Mouse (Mus musculus) layer of hippocampus, adult 9-10 months (tissue): Measurements from ENCODE around the gene Gmcl1.

Experiments used
- DNase-seq: peaks from one replicate; pipeline ENCODE4 v3.0.0; 2022; ENCODE audit warnings: low spot score

Gmcl1 gene

GRCm38 (mm10) chr6:86733183-86733876, at the start of gene Gmcl1:
TSS of gene Gmcl1 (minus strand) at chr6:86733383.
- peak; percentile 54 for DNase-seq

DNA sequence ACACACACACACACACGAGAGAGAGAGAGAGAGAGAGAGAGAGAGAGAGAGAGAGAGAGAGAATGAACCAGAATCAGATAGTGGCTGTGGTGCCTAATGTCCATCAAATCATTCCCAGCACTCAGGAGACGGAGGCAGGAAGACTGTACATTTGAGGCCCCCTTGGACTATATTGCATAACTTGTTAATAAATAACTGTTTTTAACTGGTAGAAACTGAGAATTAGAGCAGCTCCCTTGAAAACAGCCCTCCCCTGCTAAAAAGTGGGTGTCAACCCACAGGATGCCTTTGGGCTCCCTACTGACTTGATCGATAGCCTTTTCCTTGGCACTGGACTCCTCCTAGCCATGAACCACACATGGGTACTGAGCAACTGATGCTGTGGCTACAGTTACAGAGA, 49.2 kb upstream of the Gmcl1 start:
- DNase-seq: no peak

DNA sequence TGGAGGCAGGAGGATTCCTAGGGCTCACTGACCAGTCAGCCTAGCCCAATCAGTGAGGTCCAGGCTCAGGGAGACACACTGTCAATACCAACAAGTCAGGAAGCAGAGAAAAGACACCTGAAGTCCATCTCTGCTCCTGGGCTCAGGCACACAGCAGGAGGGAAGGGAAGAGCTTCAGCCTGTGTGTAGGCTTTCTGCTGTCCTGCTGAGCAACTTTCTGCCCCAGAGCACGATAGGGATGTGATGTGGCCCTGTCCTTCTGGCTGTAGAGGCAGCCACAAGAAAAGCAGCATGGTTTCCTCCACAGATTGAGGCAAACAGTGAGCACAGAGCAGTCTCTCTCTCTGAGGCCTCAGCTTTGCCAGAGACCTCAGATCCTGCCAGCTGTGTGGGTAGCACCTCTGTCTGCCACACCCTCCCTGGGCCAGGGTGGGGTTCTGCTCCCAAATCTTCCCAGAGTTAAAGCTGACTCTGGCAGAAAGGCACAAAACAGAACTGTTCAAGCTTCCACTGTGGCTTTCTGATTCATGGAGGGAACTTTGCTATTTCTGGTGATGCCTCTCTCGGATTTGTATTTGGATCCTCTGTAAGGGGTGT, 48.3 kb upstream of the Gmcl1 start:
- DNase-seq: no peak

- DNase-seq: peak; percentile 7
Observed at GRCm38 (mm10) chr6:86778910-86779594, 45.9 kb upstream of the Gmcl1 start.

- DNase-seq: no peak
Observed at GRCm38 (mm10) chr6:86777181-86777580, 44.0 kb upstream of the Gmcl1 start.

- peak; percentile 16 for DNase-seq
Observed at GRCm38 (mm10) chr6:86776706-86777071, 43.5 kb upstream of the Gmcl1 start.

DNA sequence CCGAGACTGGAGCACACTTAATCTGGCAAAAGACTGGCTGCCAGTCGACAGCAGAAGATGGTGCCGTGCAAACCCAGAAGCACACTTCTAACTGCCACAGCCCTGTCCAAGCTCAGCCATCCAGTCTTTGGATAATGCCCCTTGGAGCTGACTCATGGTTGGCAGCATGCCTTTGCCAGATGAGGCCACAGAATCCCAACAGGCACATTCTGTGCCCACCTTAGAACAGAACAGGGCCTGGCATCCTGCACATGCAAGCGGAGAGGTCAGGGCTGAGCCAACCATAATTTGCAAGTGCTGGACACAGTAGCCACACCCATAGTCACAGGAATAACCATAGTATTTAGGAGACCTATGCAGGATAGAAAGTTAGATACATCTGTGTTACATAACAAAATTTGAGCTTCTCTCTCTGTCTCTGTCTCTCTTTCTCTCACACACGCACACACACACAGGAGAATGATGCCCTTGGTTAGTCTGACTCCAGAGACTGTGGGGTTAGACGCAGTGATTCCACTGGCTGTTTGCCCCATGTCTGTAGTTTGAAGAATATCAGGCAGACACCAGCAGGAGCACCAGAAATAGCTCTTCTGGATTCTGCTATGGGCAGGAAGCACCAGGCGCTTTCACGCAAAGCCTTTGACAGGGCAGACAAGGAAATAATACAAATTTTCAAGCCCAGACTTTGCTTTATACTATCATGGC, 43.0 kb upstream of the Gmcl1 start:
- DNase-seq: peak; percentile 6

- no peak for DNase-seq
Observed at GRCm38 (mm10) chr6:86774937-86775336, 41.8 kb upstream of the Gmcl1 start.

- no peak for DNase-seq
Observed at GRCm38 (mm10) chr6:86773830-86774229, 40.6 kb upstream of the Gmcl1 start.

DNA sequence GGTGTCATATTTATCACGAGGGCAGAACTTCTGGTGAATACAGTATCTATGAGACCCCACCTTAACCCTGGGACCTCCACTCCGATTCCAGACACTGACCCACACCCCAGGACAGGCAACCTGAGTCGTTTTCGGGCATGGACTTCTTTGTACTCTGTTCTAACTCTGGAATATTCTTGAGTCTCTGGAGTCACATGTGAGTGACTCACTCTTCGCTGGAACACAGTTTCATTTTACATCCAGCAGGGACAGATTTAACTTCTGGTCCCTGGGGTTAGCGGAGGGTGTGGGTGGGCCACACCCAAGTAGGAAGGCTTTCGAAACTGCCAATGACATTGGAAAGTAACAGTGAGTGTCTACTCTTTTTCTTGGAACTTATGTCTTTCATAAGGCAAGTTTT, 39.4 kb upstream of the Gmcl1 start:
- DNase-seq: no peak

- DNase-seq: no peak
Observed at GRCm38 (mm10) chr6:86768938-86769337, 35.8 kb upstream of the Gmcl1 start.

DNA sequence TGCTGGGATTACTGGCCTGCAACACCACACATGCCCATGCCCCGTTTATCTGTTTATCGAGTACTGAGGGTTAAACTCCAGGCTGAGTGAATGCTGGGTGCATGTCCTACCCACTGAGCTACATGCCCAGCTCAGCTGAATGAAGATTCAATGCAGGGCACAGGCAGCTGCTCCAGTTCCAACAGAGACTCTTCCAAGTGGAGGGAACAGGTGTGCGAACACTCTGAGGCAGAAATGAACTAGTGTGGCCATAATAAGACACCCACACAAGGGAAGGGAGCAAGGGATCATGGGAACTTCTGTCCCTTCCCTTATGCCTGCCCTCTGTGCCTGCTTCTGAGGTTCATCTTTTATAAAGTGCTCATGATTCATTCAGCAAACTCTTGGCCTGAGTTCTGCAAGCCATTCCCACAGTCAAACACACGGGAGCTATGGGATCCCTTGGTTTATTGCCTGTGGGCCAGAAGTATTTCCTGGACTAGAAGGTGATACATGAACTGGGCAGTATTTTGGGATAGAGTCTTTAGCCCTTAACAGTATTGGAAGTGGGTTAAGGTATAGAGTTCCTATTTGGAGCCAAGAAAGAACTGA, 35.1 kb upstream of the Gmcl1 start:
- no peak for DNase-seq

- DNase-seq: no peak
Observed at GRCm38 (mm10) chr6:86767465-86767864, 34.3 kb upstream of the Gmcl1 start.

GRCm38 (mm10) chr6:86765637-86766059, 32.5 kb upstream of the Gmcl1 start:
- DNase-seq: no peak

DNA sequence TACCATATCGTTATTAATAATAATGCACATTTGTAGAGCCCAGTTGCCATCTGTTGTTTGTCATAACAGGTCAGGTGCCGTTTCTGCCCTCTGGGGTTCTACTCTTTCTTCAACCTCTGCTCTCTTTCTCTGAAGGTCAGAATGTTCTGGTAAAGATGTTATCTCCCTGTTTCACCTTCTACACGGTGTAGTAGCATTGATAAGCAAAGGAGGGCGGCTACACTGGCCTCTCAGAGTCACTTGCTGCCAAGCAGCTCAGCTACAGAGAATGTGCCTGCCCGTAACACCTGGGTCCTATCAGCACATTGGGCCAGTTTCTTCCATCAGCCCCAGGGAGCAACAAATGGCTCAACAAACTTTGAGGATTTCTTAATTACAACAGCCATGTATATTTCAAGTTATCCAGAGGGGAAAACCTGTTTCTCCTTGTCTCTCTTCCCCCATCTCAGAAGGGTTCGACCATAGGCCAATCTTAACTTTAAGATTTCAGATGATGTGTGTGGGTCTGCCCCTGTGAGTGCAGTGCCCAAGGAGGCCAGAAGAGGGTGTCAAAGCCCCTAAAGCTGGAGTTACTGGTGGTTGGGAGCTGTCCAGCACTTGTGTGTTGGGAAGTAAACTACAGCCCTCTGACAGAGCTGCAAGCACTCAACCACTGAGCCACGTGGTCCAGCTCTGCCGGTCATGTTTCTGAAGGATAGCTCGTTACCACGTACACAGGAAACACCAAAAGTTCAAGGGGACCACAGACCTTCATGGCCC, 21.1 kb upstream of the Gmcl1 start:
- no peak for DNase-seq

- DNase-seq: no peak
Observed at GRCm38 (mm10) chr6:86752843-86753485, 19.8 kb upstream of the Gmcl1 start.

- no peak for DNase-seq
Observed at GRCm38 (mm10) chr6:86750961-86751360, 17.8 kb upstream of the Gmcl1 start.

DNA sequence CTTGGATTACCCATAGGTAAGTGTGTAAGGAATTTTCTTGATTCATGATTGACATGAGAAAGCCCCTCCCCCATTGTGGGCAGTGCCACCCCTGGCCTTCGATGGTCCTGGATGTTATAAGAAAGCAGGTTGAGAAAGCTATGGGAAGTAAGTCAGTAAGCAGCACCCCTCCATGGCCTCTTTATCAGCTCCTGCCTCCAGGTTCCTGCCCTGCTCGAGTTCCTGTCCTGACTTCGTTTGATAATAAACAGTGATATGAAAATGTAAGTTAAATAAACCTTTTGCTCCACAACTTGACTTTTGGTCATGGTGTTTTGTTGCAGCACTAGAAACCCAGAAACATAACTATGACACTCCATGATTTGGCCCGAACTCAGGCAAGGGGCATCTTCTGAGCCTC, 16.6 kb upstream of the Gmcl1 start:
- no peak for DNase-seq

- peak; percentile 46 for DNase-seq
Observed at GRCm38 (mm10) chr6:86747171-86747570, 14.0 kb upstream of the Gmcl1 start.

DNA sequence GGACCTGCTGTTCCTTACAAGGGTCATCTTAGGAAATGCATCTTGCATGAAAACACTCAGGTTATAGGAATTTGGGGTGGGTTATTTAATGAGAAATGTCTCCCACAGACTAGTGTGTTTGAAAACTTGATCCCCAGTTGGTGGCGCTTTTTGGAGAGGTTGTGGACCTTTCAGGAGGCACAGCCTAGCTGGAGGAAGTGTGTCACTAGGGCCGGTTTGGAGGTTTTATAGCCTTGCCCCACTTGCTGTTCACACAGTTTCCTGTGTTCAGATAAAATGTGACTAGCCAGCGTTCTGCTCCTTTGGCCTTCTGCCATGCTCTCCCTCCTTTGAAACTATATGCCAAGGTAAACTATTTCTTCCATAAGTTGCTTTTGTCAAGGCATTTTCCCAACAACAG, 7.5 kb upstream of the Gmcl1 start:
- DNase-seq: no peak

DNA sequence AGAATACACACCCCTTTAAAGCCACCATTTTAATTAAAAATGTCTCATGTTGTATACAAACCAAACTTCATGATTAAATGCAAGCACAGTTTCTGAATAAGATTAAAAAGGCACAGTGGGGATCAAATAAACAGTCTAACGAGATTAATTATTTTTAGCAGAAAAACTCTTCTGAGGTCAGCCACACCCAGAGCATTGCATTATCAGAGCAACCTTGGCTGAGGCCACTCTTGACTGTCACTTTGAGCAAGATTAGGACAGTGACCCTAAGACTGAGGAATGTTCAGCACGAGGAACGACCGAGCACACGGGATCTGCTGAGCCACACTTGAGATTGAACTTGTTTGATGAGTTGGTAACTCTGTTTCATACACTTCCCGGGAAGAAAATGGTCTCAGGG, 3.6 kb upstream of the Gmcl1 start:
- DNase-seq: no peak
